8 mouse cellular contexts compared by ENCODE assay signal in genomic region chr2:128126591-128127051, GRCm38 (mm10). TPM values are rescaled to one million over a fixed set of nuclear protein-coding genes. Genes with fewer than 3 reads are reported as not detected.
DNase-seq lines count a peak whose midpoint lies in the region; ATAC-seq lines count a peak whose summit lies in the region.

No protein-coding gene starts in this region.

- no peaks in the 10 kb centered on the region for H3K9me3 ChIP-seq in neural tube, embryonic 11.5 days (ENCODE audit: control insufficient read depth, low read length)
- H3K9me3 ChIP-seq in forebrain, embryonic 15.5 days: no peaks in the 10 kb centered on the region
- no peaks in the 10 kb centered on the region for H3K9me3 ChIP-seq in midbrain, embryonic 12.5 days

- H3K27ac ChIP-seq in neural tube, embryonic 11.5 days (ENCODE audit: low read depth, low read length): peak overlapping the region; percentile 63; the same call in 1 of the 2 replicates
- peak overlapping the region; percentile 54 for H3K27ac ChIP-seq in forebrain, embryonic 15.5 days (replicated peaks)
- H3K27ac ChIP-seq in midbrain, embryonic 12.5 days (replicated peaks): peak overlapping the region; percentile 84; the same call in 1 of the 2 replicates

- H3K9ac ChIP-seq in neural tube, embryonic 11.5 days (ENCODE audit: low read length): peak overlapping the region; percentile 85
- H3K9ac ChIP-seq in forebrain, embryonic 15.5 days (replicated peaks): peak overlapping the region; percentile 58
- H3K9ac ChIP-seq in midbrain, embryonic 12.5 days (replicated peaks): peak overlapping the region; percentile 72

- peak overlapping the region; percentile 71 for H3K4me3 ChIP-seq in neural tube, embryonic 11.5 days (ENCODE audit: low read depth, low read length)
- H3K4me3 ChIP-seq in forebrain, embryonic 15.5 days: peak overlapping the region; percentile 71
- H3K4me3 ChIP-seq in midbrain, embryonic 12.5 days: peak overlapping the region; percentile 69

- under 1% methylated on average over 35 of the region's 35 CpGs for WGBS in neural tube, embryonic 11.5 days
- under 1% methylated on average over 35 of the region's 35 CpGs for WGBS in forebrain, embryonic 15.5 days
- under 1% methylated on average over 35 of the region's 35 CpGs for WGBS in midbrain, embryonic 12.5 days

- peak; percentile 31 to 42 for DNase-seq in adrenal gland, adult 18-20 months (ENCODE audit: low spot score in 2 of 2)
- no peak for DNase-seq in adrenal gland, postnatal 25 days
- no peak for DNase-seq in neural tube, embryonic 11.5 days (ENCODE audit: low spot score)
- no peak for DNase-seq in neural tube, embryonic 10.5 days (ENCODE audit: extremely low spot score, low spot score)
- peak; percentile 26 for DNase-seq in kidney, postnatal 14 days
- DNase-seq in layer of hippocampus, adult 9-11 months: no peak

- H3K4me1 ChIP-seq in neural tube, embryonic 11.5 days (ENCODE audit: control insufficient read depth, insufficient read depth, low read length): peaks cover 27% of the 10 kb centered on the region; the same call in 1 of the 2 replicates
- H3K4me1 ChIP-seq in forebrain, embryonic 15.5 days: peaks cover 48% of the 10 kb centered on the region
- H3K4me1 ChIP-seq in midbrain, embryonic 12.5 days: peaks cover 57% of the 10 kb centered on the region

- peaks cover 28% of the 10 kb centered on the region for H3K27me3 ChIP-seq in neural tube, embryonic 11.5 days (ENCODE audit: control insufficient read depth, insufficient read depth, low read length)
- H3K27me3 ChIP-seq in forebrain, embryonic 15.5 days: peaks cover 43% of the 10 kb centered on the region
- H3K27me3 ChIP-seq in midbrain, embryonic 12.5 days: peaks cover 37% of the 10 kb centered on the region

- peak; percentile 8 for ATAC-seq in neural tube, embryonic 11.5 days (ENCODE audit: insufficient read depth, low FRiP score, low TSS enrichment)
- peak; percentile 11 for ATAC-seq in forebrain, embryonic 15.5 days (replicated peaks)
- 0 out of 2 replicates have a peak, but pooled peaks have one; percentile 0 for ATAC-seq in midbrain, embryonic 12.5 days (ENCODE audit: low FRiP score, low read depth)

- peaks cover 5% of the 10 kb centered on the region for H3K36me3 ChIP-seq in neural tube, embryonic 11.5 days (ENCODE audit: control insufficient read depth, insufficient read depth, low read length)
- no peaks in the 10 kb centered on the region for H3K36me3 ChIP-seq in forebrain, embryonic 15.5 days
- H3K36me3 ChIP-seq in midbrain, embryonic 12.5 days: peaks cover 5% of the 10 kb centered on the region; the same call in 1 of the 2 replicates

- peak overlapping the region; percentile 99 for H3K4me2 ChIP-seq in neural tube, embryonic 11.5 days (ENCODE audit: low read depth)
- H3K4me2 ChIP-seq in forebrain, embryonic 15.5 days (replicated peaks): peak overlapping the region; percentile 94
- H3K4me2 ChIP-seq in midbrain, embryonic 12.5 days (replicated peaks): peak overlapping the region; percentile 98

RNA-seq across cellular contexts. Expression of gene Bcl2l11, which starts 0.8 kb away (rescaled TPM):
- 10 to 100 TPM; 10.7 to 23.0 TPM for total RNA-seq in adrenal gland, adult 18-20 months (2021)
- 17.9 and 20.2 TPM in 2 replicates for total RNA-seq in adrenal gland, postnatal 25 days (2021)
- 17.3 and 19.5 TPM in 2 replicates for polyA plus RNA-seq in neural tube, embryonic 11.5 days (2014; fragmentation: Nextera tagmentation; extraction: Ambion mirVana)
- 11.8 and 12.0 TPM in 2 replicates for polyA plus RNA-seq in forebrain, embryonic 15.5 days (2015; fragmentation: Nextera tagmentation; extraction: Ambion mirVana)
- 21.6 and 24.7 TPM in 2 replicates for polyA plus RNA-seq in midbrain, embryonic 12.5 days (2016; fragmentation: Nextera tagmentation; extraction: Ambion mirVana)

Comparison
In these comparisons a context has a peak if more than half of its experiments do, and no peak if none do; other contexts are left out.
1. DNase-seq: peak in adrenal gland, adult 18-20 months (2 of 2) and kidney, postnatal 14 days (single experiment); none in adrenal gland, postnatal 25 days (single experiment), neural tube, embryonic 11.5 days (single experiment), neural tube, embryonic 10.5 days (single experiment) and layer of hippocampus, adult 9-11 months (single experiment).
2. Peak in every context shown above with its lines, with median percentiles within 50 percentile points of each other: ATAC-seq, H3K27ac ChIP-seq, H3K4me2 ChIP-seq, H3K4me3 ChIP-seq and H3K9ac ChIP-seq.